Mouse (Mus musculus) v-Abl transformed pro-B cells (cell line): Measurements from ENCODE around the gene Frmd5.
"Not testable (repeated sequence)": the region's sequence is repeated elsewhere in the genome, so short reads cannot be mapped to it uniquely, and the experiment has no call there.

Experiments
- in situ Hi-C, 2 experiments: fragments of 400-800 bp; cut with MboI; formaldehyde crosslinking; loops; one replicate each; pipeline ENCODE4 v1.15.1; 2025; ENCODE audit not compliant: unreplicated experiment in 2 of 2

The Frmd5 gene

DNA sequence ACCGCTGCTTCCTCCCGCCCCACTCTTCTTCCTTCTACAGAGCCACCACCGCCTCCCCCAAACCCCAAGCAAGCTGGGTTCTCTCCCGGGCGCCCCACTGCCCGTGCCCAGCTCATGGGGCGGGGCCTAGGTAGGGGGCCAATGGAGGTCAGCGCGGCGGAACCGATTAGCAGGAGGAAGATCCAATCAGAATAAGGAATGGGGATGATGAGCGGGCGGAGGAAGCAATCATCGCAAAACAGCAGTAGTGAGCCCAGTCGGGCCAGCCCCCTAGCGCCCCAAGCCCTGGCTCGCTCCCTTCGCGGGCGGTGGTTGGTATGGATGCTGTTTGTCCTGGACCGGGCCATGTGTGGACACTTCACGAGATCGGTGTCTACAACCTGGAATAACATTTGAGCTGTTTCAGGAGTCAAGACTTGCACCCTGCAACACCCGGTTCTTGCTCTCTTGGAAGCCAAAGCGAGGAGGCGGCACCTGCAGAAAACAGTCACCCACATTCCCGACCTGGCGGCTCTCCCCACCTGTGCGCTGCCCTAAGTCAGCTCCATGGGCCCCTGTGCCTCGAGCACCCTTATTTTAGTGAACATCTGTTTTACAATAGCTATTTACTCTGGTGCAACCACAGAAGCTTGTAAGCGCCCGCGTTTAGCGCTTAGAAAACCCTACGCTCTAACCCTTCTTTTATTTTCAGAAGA is at the start of gene Frmd5:
Frmd5 (minus strand) TSS at position 129 of the 695 bp plus-strand sequence.
- in situ Hi-C loops, result no loop called here

DNA sequence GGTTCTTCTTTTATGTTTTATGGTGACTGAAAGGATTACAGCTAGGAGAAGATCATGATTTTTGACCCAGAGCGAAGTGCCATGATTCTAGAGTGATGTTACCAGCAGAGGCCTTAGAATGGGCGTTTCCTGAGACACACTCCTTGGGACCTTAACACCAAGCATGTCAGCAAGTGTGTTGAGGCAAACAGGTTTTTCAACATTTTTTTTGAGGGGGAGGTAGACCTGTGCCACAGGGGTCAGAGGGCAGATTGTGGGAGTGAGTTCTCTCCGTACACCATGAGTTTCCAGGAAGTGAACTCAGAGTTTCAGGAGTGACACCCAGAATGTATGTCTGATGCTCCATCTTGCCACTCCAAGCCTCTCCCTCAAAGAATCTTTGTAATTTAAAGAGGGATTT is 47.1 kb upstream of the Frmd5 start:
- in situ Hi-C loops, result no loop called here

DNA sequence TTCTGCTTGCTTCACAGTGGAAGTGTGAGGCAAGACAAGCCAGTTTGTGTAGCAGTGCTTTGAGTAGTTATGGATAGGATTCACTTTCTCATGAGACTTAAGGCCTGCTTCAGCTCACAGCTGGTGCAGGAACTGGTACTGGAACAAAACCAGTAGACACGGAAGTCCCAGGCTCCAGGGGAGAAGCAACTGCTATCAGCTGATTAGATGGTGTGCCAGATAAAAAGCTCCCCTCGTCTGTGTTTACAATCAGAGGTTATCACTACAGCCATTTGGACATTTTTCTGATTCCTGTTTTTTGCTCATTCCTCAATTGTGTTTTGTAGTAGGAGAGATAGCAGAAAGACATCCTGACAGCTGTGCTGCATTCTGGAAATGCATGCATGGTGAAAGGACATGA is 45.2 kb upstream of the Frmd5 start:
- in situ Hi-C loops, result no loop called here

DNA sequence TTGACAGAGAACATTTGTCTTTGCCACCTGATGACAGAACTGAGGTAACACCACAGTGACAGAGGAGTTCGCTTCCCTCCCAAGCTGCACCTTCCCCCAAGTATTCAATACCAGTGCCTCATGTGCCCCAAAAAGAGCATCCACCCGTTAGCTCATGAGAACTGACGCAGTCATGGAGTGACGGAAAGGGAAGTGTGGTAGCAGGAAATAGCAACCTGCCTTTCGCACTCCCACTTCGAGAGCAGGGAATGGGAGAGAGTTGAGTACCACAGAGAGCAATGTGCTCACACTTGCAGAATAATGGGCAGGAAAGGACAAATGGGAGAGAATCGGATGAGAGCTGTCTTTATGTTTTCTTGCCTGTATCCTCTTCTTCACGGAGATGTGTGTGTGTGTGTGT is 39.2 kb upstream of the Frmd5 start:
- in situ Hi-C loops, result no loop called here

DNA sequence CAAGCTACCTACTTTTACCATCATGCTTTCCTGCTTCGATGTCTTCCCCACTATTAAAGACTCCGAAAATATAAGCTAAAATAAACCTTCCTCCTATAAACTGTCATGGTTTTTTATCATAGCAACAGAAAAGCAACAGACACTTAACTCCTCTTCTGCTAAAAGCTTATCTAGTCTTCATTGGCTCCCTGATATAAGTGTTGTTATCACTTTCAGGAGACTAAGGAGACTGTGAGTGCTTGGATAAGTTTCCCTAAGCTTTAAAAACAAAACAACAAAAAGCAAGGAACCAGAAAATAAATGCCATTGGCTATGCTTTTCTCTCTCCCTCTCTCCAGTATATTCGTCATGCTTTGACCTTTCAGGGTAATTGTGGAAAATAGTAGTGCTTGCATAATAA is 35.4 kb upstream of the Frmd5 start:
- in situ Hi-C loops, result no loop called here

DNA sequence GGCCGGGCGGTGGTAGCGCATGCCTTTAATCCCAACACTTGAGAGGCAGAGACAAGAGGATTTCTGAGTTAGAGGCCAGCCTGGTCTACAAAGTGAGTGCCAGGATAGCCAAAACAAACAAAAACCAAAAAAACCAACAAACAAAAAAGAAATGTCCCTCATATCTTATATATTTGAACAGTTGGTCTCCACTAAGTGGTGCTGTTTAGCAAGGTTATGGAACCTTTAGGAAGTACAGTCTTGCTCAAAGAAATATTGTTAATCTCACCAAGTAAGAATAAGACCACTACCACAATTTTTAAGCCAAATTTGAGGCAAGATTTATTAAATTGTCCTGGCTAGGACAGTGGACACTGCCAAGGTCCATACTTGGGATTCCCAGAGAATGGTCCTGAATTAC is 34.6 kb upstream of the Frmd5 start:
- in situ Hi-C loops, result no loop called here

DNA sequence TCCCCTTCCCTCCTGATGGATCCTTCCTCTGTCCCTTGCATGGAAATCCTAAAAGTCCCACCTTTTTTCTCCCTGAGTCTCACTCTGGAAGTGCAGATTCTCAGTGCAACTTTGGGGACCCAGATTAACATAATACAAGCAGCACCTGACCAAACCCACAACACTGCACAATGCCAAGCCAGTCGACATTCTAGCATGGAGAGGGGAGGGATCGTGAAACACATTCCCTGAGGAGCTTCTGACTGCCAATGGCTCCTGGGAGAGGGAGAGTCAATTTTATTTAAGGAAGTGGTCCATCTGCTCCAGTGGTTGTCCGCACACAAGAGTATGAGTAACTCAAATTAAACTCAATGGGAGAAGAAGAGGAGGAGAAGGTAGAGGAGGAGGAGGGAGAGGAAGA is 28.0 kb upstream of the Frmd5 start:
- in situ Hi-C loops, result loop anchor here (5.0 to 10.0 kb wide), 2 partner anchors 263 to 430 kb away; no protein-coding TSS in a partner anchor

DNA sequence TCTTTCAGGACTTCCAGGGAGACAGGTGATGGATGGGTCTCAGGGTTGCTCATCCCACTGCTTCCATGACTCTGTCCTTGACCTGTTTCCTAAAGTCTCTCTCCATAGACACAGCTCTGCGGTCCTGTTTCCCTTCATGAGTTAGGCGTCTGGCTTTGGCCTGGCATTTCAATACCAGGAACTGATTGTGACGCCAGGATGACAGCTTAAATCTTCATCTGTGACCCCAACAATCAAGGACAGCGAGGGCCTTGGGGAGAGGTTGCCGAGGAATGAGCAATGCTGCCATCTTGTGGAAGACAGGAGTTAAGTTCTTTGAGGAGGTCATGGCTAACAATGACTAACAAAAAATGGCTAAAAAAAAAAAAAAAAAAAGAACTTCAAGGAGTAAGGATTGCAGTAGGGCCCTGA is 25.6 kb upstream of the Frmd5 start:
- in situ Hi-C loops, result loop anchor here (5.0 to 10.0 kb wide), 2 partner anchors 260 to 428 kb away; no protein-coding TSS in a partner anchor

DNA sequence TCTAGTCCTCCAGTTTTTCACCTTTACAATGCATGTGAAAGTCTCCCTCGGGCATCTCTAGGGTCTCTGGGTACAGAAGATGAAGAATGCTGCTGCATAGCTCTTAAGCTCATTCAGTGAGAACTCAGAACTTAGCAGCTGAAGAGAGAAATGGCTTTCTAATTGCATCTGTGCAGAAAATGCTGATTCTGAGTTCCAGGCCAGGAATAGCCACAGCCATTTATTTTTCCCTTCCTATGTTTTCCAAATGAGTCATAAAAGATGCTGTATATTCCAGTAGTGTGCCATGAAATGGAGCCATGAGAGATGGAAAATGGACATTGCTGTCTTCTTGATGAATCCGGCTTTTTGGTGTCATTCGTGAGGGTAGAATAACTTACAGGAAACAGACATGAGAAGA is 21.5 kb upstream of the Frmd5 start:
- in situ Hi-C loops, result no loop called here

DNA sequence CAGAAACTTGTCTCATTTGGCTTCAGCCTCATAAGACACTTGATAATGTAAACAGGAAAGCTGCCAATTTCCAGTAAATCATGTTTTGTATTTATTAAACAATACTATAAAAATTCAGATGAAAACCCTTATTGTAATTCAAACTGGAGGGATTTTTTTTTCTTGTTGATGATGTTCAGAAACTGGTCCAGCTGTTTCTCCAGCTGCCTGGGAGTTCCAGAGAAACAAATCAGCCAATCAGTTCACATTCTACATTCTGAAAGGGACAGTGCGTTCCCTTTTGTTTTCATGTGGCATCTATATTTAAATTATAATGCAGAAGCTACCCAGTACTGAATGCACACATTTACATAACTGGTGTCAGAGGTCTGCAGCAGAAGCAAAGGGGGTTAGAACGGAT is 19.3 kb upstream of the Frmd5 start:
- in situ Hi-C loops, result no loop called here

DNA sequence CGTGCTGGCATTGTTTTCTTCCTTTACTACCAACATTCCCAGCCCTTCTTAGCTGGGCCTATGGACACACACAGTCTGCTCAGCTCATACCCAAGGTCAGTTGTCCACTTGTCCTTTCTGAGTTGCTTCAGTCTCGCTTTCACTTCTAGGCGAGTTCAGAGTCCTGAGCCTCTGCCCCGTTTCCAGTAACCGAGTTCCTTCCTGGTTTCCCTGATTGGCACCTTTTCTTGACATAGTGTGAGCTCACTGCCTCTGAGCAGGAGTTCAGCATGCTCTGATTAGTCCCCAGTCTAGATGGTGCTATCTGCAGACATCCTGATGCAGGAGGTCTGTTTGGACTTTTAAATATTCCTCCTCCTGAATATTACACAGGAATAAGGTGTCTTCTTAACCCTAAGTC is 17.8 kb upstream of the Frmd5 start:
- in situ Hi-C loops, result no loop called here

DNA sequence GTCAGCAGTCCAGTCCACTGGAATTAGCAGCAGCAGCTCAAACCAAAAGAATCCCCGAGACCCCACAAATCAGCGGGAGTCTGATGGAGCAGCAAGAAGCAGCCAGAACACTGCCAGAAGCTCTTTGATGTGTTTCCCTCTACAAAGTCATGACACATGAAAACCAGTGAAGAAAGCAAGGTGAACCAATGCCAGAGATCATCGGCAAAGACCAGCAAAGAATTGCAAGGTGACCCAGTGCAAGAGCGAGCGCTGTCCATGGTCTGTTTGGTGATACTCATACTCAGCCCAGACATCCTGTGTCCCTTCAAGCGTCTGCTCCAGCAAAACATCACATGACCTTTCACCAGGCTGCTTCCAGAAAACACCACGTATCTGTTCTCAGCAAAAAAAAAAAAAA is 14.9 kb upstream of the Frmd5 start:
- in situ Hi-C loops, result no loop called here

DNA sequence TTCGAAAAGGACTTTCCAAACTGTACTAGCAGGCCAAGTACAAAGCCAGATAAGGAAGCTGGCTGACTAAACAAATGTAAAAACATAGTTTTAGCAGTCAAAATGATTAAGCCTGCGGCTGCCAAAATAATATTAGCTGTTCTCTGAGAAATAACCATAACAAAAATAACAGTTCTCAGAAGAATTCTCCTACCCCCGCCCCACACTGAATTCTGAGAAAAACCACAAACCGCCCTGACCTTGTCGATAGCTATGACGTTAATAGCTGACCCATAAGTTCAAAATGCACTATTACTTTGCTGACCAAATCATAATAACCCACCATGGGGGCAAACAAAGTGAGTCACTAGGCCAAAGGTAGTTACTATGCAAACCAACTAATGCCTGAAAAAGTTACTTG is 4.0 kb upstream of the Frmd5 start:
- in situ Hi-C loops, result not testable (repeated sequence)

DNA sequence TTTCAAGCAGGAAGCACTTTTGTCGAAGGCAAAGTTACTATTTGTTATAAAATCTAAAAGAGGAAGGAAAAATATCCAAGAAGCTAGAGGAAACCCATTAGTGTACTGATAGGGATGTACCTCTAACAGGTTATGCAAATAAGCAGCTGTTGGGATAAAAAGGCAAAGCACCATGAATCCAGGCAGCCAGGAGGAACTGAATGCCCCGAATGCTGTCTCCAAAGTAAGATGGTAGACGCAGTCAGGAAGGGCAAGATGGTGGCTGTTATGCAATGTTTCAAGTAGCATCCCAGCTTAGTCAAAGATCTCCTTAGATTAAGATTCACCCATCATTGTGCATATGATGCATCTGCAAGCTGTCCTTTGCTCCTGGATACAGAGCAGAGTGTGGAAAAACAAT is 2.2 kb upstream of the Frmd5 start:
- in situ Hi-C loops, result no loop called here

DNA sequence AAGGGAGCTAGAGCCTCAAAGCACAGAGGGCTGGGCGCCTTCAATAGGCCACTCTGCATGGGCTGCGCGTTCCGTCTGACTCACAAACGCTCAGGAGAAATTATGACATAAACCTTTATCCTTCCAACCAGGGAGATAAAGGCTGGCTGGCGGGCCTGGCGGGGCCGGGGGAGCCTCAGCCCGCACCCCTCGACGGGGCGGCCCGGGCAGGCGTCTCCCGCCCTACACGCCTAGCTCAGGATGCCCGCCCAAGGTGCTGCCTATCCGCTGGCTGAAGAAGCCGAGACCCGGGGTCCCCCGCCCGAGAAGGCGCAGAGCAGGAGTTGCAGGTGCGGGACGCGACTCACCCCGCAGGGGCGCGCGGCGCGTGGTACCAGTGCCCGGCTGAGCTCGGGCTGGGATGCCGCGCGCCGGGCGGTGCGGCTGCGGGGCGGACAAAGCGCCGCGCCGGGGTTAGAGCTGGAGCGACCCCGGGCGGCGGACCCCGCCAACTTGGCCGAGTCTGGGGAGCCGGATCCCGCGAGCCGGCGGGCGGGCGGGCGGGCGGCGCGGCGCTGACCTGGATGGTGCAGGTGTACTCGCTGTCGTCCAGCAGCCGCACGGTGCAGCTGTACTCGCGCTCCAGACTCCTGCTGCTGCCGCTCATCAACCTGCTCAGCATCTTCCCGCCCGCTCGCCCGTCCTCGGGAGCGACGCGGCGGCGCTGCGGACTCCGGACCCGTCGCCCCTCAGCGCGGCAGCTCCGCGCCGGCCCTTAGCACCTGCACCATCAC is 530 bp downstream of the Frmd5 start:
- in situ Hi-C loops, result no loop called here

DNA sequence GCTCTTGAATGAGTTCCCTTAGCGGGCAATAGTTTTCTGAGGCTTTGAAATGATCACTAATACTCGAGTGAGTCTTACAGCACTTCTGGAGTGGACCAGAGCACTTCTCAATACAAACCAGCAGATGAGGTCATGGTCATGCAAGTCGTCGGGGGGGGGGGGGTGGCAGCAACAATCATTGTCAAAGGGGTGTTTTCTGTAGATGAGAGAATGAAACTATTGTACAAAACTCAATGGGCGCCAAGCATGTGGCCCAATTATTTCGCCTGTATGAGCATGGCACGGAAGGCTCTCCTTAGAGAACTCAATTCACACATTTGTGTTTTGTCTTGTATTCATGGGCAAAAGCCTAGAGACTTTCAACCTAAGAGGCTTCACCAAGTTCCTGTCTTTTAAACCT is 7.8 kb downstream of the Frmd5 start:
- in situ Hi-C loops, result no loop called here

DNA sequence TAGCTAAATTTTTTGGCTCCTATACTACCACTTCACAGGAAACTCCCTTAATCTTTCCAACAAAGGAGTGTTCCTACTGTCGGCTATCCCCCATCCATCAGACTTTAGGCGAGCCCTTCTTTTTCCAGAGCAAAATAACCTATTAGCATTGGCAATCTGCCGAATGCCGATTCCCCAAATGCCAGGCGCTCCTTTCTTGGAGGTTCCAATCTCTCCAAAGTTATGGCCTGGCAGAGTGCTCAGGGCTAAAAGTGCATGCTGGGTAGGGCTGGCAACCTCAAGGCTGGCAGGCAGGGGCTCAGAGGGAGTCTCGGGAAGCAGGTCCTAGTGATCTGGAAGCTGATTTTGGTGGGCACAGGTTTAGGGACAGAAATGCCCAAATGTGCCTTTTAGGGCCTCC is 10.9 kb downstream of the Frmd5 start:
- in situ Hi-C loops, result no loop called here

DNA sequence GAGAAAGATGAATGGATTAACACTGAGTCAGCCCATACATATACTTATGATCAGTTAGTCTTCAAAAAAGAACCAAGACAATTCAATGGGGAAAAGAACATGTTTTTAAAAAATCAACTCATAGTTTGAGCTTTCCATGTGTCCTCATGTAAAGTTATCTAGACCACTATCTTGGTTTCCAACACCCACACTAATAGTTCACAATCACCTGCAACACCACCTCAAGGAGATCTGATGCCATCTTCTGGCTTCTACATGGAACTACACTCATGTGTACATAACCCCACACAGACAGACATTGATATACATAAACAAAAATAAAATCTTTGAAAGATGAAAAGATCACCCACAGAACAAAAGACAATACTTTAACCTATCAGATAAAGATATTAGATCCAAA is 17.1 kb downstream of the Frmd5 start:
- in situ Hi-C loops, result no loop called here

DNA sequence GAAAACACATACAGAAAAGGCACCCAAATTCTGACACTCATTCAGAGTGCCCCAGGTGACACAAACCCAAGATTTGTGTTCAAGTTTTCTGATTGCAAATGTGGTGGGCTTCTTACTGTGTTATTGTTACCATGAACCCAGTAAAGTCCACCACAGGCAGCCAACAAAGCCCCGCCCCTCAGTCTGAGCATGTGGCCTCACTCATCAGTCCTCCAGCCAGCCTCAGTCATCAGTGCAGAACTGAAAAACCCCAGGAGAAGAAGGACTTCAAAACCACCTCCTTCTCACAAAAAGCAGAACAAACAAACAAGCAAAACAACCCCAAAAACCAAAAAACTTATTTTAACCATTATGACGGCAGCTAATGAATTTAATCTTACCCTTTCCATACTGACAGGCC is 18.5 kb downstream of the Frmd5 start:
- in situ Hi-C loops, result no loop called here

DNA sequence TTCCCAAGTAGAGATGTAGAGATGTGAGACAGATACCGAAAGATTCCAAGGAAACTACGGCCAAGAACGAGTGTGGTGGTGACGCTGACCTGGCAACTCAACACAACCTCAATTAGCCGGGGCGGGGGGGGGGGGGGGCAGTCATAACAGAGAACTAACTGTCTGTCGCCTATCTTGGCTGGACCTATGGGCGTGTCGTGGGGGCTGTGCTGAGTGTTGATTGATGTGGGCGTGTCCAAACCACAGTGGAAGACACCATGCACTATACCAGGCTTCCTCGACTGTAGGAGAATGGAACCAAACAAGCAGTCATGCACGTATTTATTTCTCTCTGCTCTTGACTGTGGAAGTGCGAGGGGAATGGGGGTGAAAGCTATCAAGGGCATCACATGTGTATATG is 19.1 kb downstream of the Frmd5 start:
- in situ Hi-C loops, result no loop called here

DNA sequence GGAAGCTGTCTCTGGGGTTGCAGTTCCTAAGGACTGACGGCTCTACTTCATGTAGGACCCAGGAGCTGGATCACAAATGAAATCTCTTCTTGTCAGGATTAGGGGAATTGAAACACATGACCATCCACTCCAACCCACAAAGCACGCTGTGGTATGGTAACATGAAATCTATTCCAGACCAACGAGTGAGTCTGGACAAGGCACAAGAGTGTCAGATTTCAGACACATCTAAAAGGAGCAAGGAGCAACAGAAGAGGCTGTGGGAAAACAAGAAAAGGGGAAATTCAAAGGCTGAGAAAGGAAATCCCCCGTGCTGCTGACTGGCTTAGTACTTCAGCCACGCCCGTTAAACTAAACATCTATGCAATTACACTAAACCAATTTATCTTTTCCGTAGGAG is 19.6 kb downstream of the Frmd5 start:
- in situ Hi-C loops, result no loop called here

DNA sequence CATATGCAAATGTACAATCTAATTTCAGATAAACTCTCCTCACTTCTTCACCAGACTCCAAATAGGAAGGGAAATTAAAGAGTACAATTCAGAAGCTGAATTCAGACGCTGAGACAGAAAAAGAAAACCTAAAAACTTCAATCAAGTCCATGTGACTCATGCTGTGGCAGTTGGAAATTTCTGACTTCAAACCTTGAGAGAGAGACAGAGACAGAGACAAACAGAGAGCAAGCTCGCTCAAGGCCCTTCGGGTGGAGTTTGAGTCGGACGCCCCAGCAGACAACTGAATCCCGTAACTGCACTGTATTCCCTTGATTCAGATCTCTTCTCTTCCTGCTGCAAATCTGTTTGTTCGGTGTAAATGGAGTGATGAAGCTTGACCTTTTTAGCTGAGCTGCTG is 30.7 kb downstream of the Frmd5 start:
- in situ Hi-C loops, result no loop called here
